Mouse (Mus musculus) testis, postnatal 10 days (tissue): ENCODE data around the gene Irf2.

Experiments
- DNase-seq: peaks from one replicate; pipeline ENCODE4 v3.0.0; 2021; ENCODE audit warnings: low spot score

The Irf2 gene

DNA sequence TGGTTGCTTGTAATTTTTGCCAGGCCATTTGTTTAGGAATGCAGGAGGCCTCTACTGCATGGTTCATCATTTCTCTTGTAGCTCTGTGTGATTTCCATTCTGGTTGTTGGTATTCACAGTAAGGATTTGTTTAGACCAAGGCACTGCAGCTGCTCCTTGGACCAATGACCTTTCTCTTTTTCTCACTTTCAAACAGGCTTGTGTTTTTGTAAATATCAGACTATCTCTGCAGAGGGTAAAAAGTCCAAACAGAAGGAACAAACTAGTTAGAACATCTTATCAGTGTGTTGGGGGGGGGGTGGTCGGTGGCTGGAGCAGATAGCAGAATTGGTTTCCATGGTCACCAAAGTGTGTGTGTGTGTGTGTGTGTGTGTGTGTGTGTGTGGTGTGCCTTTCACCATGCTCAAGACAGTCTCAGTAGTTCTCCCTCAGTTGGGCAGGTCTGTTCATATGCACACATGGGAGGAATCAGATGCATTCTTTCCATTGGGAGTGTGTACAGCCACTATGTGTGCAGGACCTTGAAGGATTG, 61.7 kb downstream of the Irf2 start:
- no peak for DNase-seq

DNA sequence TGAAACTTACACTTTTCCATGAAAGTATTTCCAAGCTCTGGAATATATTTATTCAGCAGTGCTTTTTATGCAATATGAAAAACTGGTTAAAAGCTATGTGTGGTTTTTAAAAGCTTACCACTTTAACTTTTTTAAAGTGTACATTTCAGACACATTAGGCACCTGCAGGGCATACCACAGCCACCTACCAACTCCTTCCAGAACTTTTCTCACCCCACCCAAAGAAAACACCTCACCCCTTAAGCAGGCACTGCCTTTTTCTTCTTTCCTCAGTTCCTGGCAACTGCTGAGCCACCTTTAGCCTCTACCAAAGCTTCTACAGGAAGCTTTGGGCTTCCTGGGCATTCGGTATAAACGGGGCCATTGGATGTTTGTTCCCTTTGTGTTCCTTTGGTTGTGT, 62.5 kb downstream of the Irf2 start:
- no peak for DNase-seq

DNA sequence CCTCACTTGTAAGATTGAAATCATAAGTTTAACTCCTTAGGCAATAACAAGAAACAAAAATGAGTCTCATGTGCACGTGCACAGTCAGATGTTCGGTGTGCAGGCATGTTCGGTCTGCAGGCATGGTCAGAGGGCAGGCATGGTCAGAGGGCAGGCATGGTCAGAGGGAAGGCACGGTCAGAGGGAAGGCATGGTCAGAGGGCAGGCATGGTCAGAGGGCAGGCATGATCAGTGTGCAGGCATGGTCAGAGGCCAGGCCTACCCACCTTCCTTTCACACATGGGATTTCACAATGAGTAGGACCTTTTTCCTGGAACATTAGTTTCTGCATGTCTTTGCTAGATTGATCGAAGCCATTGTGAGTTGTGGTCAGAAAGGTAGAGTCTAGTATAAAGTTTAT, 65.2 kb downstream of the Irf2 start:
- no peak for DNase-seq

DNA sequence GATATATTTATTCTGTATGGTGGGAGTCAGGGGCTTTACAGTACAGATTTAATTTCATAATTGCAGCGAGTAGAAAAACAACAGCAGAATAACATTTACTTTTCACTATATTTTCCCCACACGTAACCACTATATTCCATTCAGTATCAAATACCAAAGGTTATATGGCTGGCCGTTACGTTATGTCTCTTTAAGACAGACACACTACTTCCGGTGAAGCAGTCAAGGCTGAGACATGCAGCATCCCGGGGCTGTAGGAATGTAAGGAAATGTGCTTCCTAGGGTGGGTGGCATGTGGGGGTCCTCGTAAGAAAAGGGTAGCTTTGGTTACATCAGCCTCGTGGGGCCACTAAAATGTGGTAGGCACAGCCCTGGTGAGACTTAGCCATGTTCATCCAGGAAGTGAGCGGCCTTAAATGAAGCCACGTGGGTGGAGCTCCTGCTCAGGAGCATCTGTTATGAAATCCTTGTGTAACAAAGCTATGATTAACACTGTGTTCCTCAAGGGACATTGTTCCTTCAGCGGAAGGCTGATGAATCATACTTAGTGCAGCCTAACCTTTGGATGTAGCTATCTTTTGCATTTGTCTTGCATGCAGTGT, 71.6 kb downstream of the Irf2 start:
- no peak for DNase-seq

DNA sequence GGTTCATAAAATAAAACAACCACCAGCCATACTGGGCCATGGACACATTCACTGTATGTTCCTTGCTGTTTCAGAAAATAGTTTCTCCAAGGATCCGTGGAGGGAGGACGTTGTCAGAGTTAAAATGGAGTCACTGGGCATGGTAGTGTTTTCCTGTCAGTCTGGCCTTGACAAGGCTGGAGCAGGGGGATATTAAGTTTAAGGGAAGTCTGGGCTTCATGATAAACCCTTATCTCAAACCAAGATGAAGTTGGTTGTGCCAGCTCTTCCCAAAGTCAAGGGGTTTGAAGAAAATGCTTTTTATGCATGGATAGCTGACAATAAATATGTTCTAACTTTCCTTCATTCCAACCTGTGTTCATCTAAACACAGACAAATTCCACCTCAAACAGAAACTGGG, 72.4 kb downstream of the Irf2 start:
- DNase-seq: no peak

- DNase-seq: no peak
These were observed 73.4 kb downstream of the Irf2 start for GRCm38 (mm10) chr8:46812966-46813365.

DNA sequence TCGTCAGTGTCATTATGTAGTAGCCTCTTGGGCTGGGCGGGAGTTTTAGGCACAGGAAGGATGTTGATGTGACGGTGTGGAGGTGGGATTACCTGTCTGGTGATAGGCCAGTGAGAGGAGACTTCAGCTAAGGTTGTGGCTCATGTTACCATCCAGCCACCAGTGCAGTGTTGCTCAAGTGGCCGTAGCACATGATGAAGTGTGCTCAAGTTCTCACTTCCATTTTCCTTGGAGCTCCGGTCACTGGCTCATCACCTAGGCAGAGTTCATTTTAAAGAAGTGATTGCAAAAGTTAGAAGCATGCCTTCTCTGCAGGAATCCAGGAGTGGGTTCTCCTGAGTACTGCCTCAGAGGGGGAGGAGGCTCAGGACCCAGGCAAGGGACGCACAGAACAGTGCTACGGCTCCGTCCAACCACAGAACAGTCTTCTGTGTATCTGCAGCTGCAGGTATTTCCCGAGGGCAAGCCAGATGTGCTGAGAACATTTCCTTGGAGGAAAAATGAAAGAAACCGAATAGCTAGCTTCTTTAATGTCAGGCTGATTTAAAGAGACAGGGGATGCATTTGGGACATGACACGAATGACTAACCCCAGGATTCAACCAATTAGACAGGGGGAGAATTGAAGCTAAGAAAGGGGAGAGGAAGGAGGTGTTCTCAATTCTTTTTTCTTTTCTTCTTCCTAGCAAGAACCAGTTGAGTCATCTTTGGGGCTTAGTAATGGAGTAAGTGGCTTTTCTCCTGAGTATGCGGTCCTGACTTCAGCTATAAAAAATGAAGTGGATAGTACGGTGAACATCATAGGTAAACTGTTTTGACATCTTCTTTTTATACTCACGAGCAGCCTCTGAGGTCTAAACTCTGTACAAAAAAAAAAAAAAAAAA, 78.8 kb downstream of the Irf2 start:
- DNase-seq: no peak

DNA sequence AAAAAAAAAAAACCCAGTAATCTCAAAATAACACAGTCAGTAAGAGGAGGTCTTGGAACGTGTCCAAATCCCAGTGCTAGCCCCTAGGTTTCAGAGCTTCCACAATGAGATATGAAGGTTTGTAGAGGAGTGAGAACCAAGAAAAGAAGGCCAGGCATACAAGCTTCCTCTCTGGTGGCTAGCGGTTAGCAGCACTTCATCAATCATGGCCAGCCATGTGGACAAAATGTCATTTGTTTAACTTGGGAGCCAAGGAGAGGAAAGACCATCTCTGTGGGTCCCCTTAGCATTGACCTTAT, 79.4 kb downstream of the Irf2 start:
- no peak for DNase-seq

GRCm38 (mm10) chr8:46828734-46829413, 89.3 kb downstream of the Irf2 start:
- DNase-seq: no peak

- DNase-seq: no peak
These were observed 90.0 kb downstream of the Irf2 start for GRCm38 (mm10) chr8:46829414-46830111.

- no peak for DNase-seq
These were observed 90.8 kb downstream of the Irf2 start for GRCm38 (mm10) chr8:46830112-46830855.

- no peak for DNase-seq
These were observed 92.4 kb downstream of the Irf2 start for GRCm38 (mm10) chr8:46831916-46832315.

DNA sequence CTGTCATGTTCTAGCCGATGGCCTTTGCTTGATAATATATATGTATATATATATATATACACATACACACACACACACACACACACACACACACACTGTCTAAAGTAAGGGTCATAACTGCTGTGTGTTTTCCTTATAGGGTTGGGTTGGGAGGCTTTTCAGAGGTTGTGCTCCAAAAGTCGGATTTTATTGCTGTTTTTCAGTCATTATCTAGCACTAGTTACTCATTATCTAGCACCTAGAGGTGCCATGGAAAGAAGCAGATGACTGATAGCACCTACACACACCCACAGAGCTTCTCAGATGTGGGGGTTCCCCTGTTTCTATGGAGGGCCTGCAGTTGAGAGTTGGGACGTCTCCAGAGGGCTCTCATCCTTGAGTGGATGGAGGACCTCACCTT, 92.9 kb downstream of the Irf2 start:
- no peak for DNase-seq

GRCm38 (mm10) chr8:46833763-46834162, 94.2 kb downstream of the Irf2 start:
- no peak for DNase-seq

GRCm38 (mm10) chr8:46834440-46834839, 94.9 kb downstream of the Irf2 start:
- no peak for DNase-seq

GRCm38 (mm10) chr8:46836011-46836652, 96.6 kb downstream of the Irf2 start:
- no peak for DNase-seq

DNA sequence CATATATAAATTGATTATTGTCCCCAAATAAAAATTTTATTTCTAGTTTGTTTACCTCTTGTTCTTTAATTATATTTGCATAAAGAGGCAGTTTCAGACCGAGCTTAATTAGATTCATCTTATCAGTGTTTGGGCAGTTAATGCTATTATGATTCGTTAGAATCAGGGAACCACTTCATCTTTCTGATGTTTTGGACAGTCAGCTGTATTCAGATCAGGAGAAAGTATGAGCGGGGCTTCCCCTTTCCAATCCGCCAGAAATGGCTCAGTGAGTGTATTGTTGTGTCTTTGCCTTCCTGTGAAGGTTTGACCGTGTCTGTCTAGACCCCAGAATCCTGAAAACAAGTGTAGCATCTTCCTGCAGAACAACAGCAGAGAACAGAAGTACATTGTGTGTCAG, 97.4 kb downstream of the Irf2 start:
- no peak for DNase-seq

GRCm38 (mm10) chr8:46838052-46838451, 98.5 kb downstream of the Irf2 start:
- no peak for DNase-seq

DNA sequence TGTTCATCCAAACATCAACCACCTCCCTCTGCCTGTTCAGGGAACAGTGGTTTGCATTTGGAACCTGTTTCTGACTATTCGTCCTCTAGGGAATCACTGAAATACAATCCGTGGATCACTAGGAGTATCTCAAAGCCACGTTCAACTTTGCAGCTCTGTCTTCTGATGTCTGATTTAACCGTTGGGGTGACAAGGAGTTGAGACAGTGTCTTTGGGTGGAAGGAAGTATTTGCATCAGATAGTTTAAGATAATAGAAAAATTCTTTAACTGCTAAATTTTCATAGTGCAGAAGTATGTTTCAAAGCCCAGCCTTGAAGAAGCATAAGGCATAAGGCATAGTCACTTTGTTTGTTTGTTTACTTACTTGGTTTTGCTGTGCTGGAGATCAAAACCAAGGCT, 100.9 kb downstream of the Irf2 start:
- no peak for DNase-seq

DNA sequence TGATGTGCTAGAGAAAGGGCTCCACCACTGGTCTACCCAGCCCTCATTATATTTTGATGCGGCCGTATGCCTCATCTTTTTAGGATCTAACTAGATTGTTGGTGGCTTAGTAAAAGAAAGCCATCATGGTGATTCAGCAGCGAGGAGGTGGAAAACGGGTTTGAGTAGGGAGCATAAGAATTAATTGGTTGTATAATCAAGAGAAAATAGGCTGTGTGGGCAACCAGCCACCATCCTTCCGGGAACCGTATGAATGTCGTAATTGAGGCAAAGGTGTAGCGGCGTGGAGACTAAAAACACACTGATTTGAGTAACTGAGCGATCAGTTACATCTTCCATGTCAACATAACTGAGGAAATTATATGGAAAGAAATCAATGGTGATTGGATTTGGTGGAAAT, 101.3 kb downstream of the Irf2 start:
- no peak for DNase-seq

DNA sequence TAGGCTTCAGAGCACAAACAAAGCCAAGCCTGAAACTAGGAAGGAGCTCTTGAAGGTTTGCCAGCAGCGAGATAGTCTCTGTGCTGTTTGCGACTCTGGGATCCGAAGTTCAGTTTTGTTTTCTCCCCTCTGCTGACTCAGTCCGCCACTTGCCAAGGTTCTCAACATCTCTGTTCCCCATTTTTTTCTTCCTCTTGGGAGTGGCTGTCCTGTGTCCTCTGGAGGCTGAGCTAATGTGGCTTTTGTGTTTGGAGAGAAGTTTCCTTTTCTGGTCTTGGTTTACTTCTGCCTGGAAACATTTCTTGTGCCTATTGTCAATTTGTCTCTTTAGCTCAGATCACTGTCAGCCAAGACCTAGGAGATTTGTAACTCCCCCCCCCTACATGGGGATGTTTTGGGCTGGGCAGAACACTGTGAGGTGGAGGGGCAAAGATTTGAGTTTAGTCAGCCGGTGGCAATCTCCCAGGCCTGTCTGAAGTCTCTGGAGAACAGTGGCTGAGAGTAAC, 103.2 kb downstream of the Irf2 start:
- no peak for DNase-seq
